Mouse (Mus musculus) forebrain, embryonic 11.5 days (tissue): ENCODE measurements around the gene 4930524B15Rik. TPM values are rescaled to one million over a fixed set of nuclear protein-coding genes. Genes with fewer than 3 reads are reported as not detected.

Source experiments
- ATAC-seq: fragments of 200-750 bp; cut with Nextera tagmentation; replicated peaks from 2 replicates; pipeline ENCODE4 v1.8.0; 2017; ENCODE audit warnings: moderate TSS enrichment; ENCODE audit not compliant: low FRiP score
- DNase-seq: peaks from one replicate; pipeline ENCODE4 v3.0.0-alpha.2; 2017; ENCODE audit warnings: low spot score
- H3K27ac ChIP-seq: fragments of 300-500 bp; sonication (generic); 2 replicates; pipeline ENCODE4 v1.5.1; 2014; ENCODE audit warnings: low read depth, low read length
- H3K27me3 ChIP-seq: fragments of 300-500 bp; sonication (generic); 2 replicates; pipeline ENCODE4 v1.6.1; 2014; ENCODE audit warnings: mild to moderate bottlenecking, low read length, mixed read lengths; ENCODE audit not compliant: control insufficient read depth, insufficient read depth
- H3K36me3 ChIP-seq: fragments of 300-500 bp; sonication (generic); 2 replicates; pipeline ENCODE4 v1.6.1; 2014; ENCODE audit warnings: mild to moderate bottlenecking, low read length, moderate library complexity, mixed read lengths; ENCODE audit not compliant: control insufficient read depth, insufficient read depth
- H3K4me1 ChIP-seq: fragments of 300-500 bp; sonication (generic); replicated peaks from 2 replicates; pipeline ENCODE4 v1.6.1; 2014; ENCODE audit warnings: low read length, mixed read lengths; ENCODE audit not compliant: control insufficient read depth, insufficient read depth
- H3K4me2 ChIP-seq: fragments of 300-500 bp; sonication (generic); 2 replicates; pipeline ENCODE4 v1.6.1; 2014; ENCODE audit warnings: low read depth, mild to moderate bottlenecking, low read length, moderate library complexity, mixed read lengths; ENCODE audit not compliant: severe bottlenecking
- H3K4me3 ChIP-seq: fragments of 300-500 bp; sonication (generic); 2 replicates; pipeline ENCODE4 v1.5.1; 2014; ENCODE audit warnings: low read depth, low read length
- H3K9ac ChIP-seq: fragments of 300-500 bp; sonication (generic); 2 replicates; pipeline ENCODE4 v1.6.1; 2014; ENCODE audit warnings: low read length
- H3K9me3 ChIP-seq: fragments of 300-500 bp; sonication (generic); 2 replicates; pipeline ENCODE4 v1.6.1; 2016; ENCODE audit warnings: low read length, mixed read lengths; ENCODE audit not compliant: control insufficient read depth
- WGBS: fragments of 180-500 bp; shearing (Covaris S2); extraction: QIAGEN DNeasy Blood & Tissue Kit; methylation state at CpG from one replicate; pipeline ENCODE4 v1.1.7; 2014; 5-methylcytosine and 5-hydroxymethylcytosine counted together
- polyA plus RNA-seq: library from polyadenylated mRNA; unstranded; fragments of >200 nt; fragmentation: Nextera tagmentation; extraction: Ambion mirVana; gene quantifications from 2 replicates; pipeline ENCODE4 v1.2.1, GENCODE M21; 2014

4930524B15Rik gene
- polyA plus RNA-seq, result 0.09 and 0.17 TPM in 2 replicates

DNA sequence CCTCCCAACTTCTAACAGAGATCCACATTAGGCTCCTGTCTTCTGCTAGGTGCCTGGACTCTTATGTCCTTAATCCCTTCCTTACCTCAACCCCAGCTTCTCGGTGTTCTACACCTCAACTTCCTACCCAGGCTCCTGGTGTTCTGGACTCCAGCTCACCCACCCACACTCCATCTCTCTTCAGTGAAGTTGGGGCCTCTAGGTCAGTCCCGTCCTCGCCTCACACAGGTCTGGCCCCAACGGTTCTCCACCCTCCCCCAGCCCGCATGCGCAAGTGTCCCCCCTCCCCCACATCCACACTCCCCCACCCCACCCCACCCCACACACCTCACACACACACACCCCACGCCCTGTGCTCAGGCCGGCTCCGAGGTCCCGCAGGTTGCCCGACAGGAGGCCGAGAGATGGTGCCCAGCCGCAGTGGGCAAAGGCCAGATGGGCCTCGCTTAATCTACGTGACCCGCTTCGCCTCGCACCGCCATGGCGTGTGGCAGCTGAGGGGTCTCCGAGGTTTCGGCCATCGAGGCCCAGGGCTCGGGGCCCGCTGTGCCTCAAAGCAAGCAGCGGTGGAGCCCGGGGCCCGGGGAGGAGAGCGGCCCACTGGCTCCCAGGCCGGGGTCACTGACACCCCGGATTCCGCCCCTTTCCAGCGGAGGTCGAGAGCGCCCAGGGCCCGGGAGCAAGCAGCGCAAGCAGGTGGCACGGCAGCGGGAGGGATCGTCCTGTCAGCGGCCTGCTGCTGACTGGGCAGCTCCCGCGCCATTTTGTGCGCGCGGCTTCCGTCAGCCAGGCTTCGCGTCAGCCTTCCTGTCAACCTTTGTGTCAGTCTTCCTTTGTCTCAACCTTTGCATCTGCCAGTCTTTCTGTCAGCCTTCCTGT is at the start of gene 4930524B15Rik:
Gene 4930524B15Rik (plus strand): TSS at position 337 of the 879 bp plus-strand sequence.
- Histone ChIP-seq H3K27ac (no peak within 1 kb of the TSS), H3K9ac (peak within 1 kb of the TSS; percentile 53), H3K4me2 (peak within 1 kb of the TSS; percentile 45; the same call in 1 of the 2 replicates), H3K4me3 (peak within 1 kb of the TSS; percentile 16; the same call in 1 of the 2 replicates), H3K4me1 (no peaks in the 10 kb centered on the region), H3K27me3 (no peaks in the 10 kb centered on the region), H3K36me3 (no peaks in the 10 kb centered on the region), H3K9me3 (no peaks in the 10 kb centered on the region)
- 48% methylated on average over 49 of the region's 49 CpGs for WGBS
- ATAC-seq, result peak; percentile 63
- peak; percentile 72 for DNase-seq

- H3K4me1 ChIP-seq, result no peaks in the 10 kb centered on the region
- no peak for ATAC-seq
- no peaks in the 10 kb centered on the region for H3K36me3 ChIP-seq
- WGBS, result 89% methylated on average over 1 of the region's 1 CpGs
- no peak for DNase-seq
- no peaks in the 10 kb centered on the region for H3K9me3 ChIP-seq
- no peaks in the 10 kb centered on the region for H3K27me3 ChIP-seq
- H3K4me3 ChIP-seq, result no peak overlapping the region
- H3K4me2 ChIP-seq, result no peak overlapping the region
- no peak overlapping the region for H3K9ac ChIP-seq
- H3K27ac ChIP-seq, result no peak overlapping the region
Observed at GRCm38 (mm10) chr11:31917769-31918168, 47.6 kb upstream of the 4930524B15Rik start.

DNA sequence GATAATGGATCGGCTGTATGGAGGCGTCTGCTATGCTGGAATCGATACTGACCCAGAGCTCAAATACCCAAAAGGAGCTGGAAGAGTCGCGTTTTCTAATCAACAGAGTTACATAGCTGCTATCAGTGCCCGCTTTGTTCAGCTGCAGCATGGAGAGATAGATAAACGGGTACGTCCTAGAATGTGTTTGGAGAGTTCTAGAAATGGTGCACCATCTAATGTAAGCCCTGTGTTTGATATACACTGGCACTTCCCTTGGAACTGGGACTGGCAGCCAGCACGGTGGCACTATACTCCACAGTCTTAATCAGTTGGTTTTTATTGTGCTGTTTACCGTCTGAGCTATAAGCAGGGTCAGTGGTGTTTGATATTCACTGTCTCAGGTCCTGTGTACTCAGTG is 35.3 kb upstream of the 4930524B15Rik start:
- no peak overlapping the region for H3K9ac ChIP-seq
- ATAC-seq (no peak), DNase-seq (no peak)
- H3K27me3 ChIP-seq, result no peaks in the 10 kb centered on the region
- no peak overlapping the region for H3K4me3 ChIP-seq
- no peak overlapping the region for H3K27ac ChIP-seq
- no peaks in the 10 kb centered on the region; the same call in 1 of the 2 replicates for H3K36me3 ChIP-seq
- H3K9me3 ChIP-seq, result no peaks in the 10 kb centered on the region
- WGBS, result 94% methylated on average over 10 of the region's 10 CpGs
- no peak overlapping the region for H3K4me2 ChIP-seq
- H3K4me1 ChIP-seq, result no peaks in the 10 kb centered on the region

GRCm38 (mm10) chr11:31935652-31936051 is 29.7 kb upstream of the 4930524B15Rik start:
- H3K4me1 ChIP-seq, result no peaks in the 10 kb centered on the region
- H3K9ac ChIP-seq, result no peak overlapping the region
- H3K36me3 ChIP-seq, result no peaks in the 10 kb centered on the region
- ATAC-seq (no peak), DNase-seq (no peak)
- H3K27me3 ChIP-seq, result no peaks in the 10 kb centered on the region
- no peaks in the 10 kb centered on the region for H3K9me3 ChIP-seq
- no peak overlapping the region for H3K4me3 ChIP-seq
- H3K4me2 ChIP-seq, result no peak overlapping the region
- no peak overlapping the region for H3K27ac ChIP-seq
- 58% methylated on average over 4 of the region's 4 CpGs for WGBS

DNA sequence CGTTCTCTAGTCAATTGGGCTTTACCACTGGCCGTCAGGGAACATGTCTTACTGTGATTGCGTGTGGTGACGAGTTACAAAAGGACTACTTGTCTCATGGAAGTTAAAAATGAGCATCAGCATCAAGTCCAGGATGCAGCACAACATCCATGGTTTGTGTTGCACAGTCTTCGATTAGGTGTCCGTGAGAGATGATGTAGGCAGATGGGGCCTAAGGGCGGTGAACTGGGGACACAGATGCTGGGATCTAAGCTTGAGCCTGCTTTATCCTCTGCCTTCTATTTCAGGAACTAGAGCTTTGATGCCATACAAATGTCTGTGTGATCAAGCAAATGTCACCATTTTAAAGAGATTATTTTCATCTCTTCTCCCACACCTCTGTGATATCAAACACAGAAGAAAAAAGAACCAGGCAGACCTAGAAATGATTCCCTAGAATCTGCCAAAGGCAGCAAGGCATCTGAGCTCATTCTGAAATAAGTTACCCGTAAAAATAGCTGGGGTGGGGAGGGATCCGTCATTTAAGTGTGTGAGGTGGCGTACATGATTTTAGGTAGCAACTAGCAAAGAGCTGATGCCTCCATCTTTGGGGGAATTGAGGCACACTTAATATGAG is 28.4 kb upstream of the 4930524B15Rik start:
- no peak for ATAC-seq
- no peak for DNase-seq
- WGBS, result 90% methylated on average over 10 of the region's 10 CpGs
- no peak overlapping the region for H3K4me2 ChIP-seq
- 0 out of 2 replicates have a peak, but pooled peaks cover 2% of the 10 kb centered on the region for H3K4me1 ChIP-seq
- H3K9ac ChIP-seq, result no peak overlapping the region
- no peaks in the 10 kb centered on the region for H3K36me3 ChIP-seq
- no peaks in the 10 kb centered on the region for H3K27me3 ChIP-seq
- H3K9me3 ChIP-seq, result no peaks in the 10 kb centered on the region
- no peak overlapping the region for H3K27ac ChIP-seq
- no peak overlapping the region for H3K4me3 ChIP-seq

DNA sequence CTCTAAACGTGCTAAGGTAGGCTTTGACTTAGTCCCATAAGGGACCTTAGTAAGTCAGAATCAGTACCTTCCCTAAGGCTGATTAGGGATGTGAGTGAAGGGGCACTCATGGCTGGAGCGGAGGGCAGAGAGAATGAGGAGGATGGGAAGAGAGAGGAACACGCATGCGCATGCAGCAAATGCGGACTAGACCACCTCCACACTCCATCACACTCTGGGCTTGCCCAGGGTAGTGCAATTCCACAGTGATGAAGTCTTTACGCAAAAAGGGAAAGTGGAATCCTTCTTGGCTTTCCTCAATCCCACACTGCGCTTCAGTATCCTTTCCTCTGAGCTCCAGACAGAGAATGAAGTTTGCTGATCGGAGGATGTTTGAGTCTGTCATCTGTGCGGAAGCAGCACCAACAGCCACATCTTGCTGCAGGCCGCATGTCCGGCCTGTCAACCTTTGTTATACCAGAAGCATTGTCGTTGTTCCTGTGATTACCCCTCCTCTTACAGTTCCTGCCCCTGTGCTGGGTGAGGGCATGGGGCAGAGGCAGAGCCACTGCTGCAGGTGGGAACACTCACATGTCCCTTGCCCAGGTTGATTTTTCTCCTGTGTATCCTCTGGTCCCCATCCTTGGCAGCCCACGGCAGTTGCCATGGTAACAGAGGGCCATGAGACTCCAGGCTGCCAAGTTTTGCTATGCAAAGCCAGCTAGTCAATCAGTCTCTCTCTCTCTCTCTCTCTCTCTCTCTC is 24.3 kb upstream of the 4930524B15Rik start:
- 80% methylated on average over 13 of the region's 13 CpGs for WGBS
- no peaks in the 10 kb centered on the region for H3K9me3 ChIP-seq
- no peak overlapping the region for H3K4me3 ChIP-seq
- DNase-seq (peak; percentile 50), ATAC-seq (0 out of 2 replicates have a peak, but pooled peaks have one; percentile 24)
- no peaks in the 10 kb centered on the region for H3K27me3 ChIP-seq
- 0 out of 2 replicates have a peak, but pooled peaks cover 2% of the 10 kb centered on the region for H3K4me1 ChIP-seq
- H3K4me2 ChIP-seq, result no peak overlapping the region
- no peak overlapping the region for H3K27ac ChIP-seq
- H3K9ac ChIP-seq, result peak overlapping the region; percentile 12; the same call in 1 of the 2 replicates
- H3K36me3 ChIP-seq, result no peaks in the 10 kb centered on the region

GRCm38 (mm10) chr11:31941640-31942638 is 23.5 kb upstream of the 4930524B15Rik start:
- Histone ChIP-seq H3K9ac (no peak overlapping the region), H3K4me1 (0 out of 2 replicates have a peak, but pooled peaks cover 2% of the 10 kb centered on the region), H3K4me2 (no peak overlapping the region), H3K4me3 (no peak overlapping the region), H3K27me3 (no peaks in the 10 kb centered on the region), H3K36me3 (no peaks in the 10 kb centered on the region), H3K27ac (no peak overlapping the region), H3K9me3 (no peaks in the 10 kb centered on the region)
- WGBS, result 74% methylated on average over 4 of the region's 4 CpGs
- DNase-seq (no peak), ATAC-seq (no peak)
